Mouse (Mus musculus) embryonic facial prominence, embryonic 12.5 days (tissue): ENCODE data around the gene Pklr. TPM values are rescaled to one million over a fixed set of nuclear protein-coding genes. Genes with fewer than 3 reads are reported as not detected.

ENCODE experiments used
- ATAC-seq: fragments of 200-750 bp; cut with Nextera tagmentation; 2 replicates; pipeline ENCODE4 v1.8.0; 2017; ENCODE audit not compliant: insufficient number of reproducible peaks, insufficient read depth, low FRiP score, low TSS enrichment
- H3K27ac ChIP-seq: fragments of 300-500 bp; sonication (generic); 2 replicates; pipeline ENCODE4 v1.5.1; 2016; ENCODE audit warnings: mild to moderate bottlenecking
- H3K27me3 ChIP-seq: fragments of 300-500 bp; sonication (generic); 2 replicates; pipeline ENCODE4 v1.6.1; 2016; ENCODE audit warnings: mild to moderate bottlenecking, moderate library complexity
- H3K36me3 ChIP-seq: fragments of 300-500 bp; sonication (generic); 2 replicates; pipeline ENCODE4 v1.6.1; 2016; ENCODE audit warnings: mild to moderate bottlenecking
- H3K4me1 ChIP-seq: fragments of 300-500 bp; sonication (generic); 2 replicates; pipeline ENCODE4 v1.6.1; 2016
- H3K4me2 ChIP-seq: fragments of 300-500 bp; sonication (generic); replicated peaks from 2 replicates; pipeline ENCODE4 v1.6.1; 2016; ENCODE audit warnings: mild to moderate bottlenecking, moderate library complexity
- H3K4me3 ChIP-seq: fragments of 300-500 bp; sonication (generic); 2 replicates; pipeline ENCODE4 v1.5.1; 2016; ENCODE audit warnings: mild to moderate bottlenecking
- H3K9ac ChIP-seq: fragments of 300-500 bp; sonication (generic); 2 replicates; pipeline ENCODE4 v1.6.1; 2016; ENCODE audit warnings: mild to moderate bottlenecking, moderate library complexity
- H3K9me3 ChIP-seq: fragments of 300-500 bp; sonication (generic); 2 replicates; pipeline ENCODE4 v1.6.1; 2016; ENCODE audit warnings: mild to moderate bottlenecking, moderate library complexity
- WGBS: fragments of 180-500 bp; shearing (Covaris S2); methylation state at CpG from one replicate; pipeline ENCODE4 v1.1.7; 2016; 5-methylcytosine and 5-hydroxymethylcytosine counted together
- polyA plus RNA-seq: library from polyadenylated mRNA; unstranded; fragments of >200 nt; fragmentation: Nextera tagmentation; extraction: Ambion mirVana; gene quantifications from 2 replicates; pipeline ENCODE4 v1.2.1, GENCODE M21; 2016

Pklr gene
- polyA plus RNA-seq, 1 experiment from 2014 or later, result 0.27 TPM

- H3K27ac ChIP-seq, result no peak overlapping the region
- WGBS, result 92% methylated on average over 19 of the region's 19 CpGs
- no peak overlapping the region for H3K4me2 ChIP-seq
- H3K36me3 ChIP-seq, result peaks cover 50% of the 10 kb centered on the region
- no peak overlapping the region for H3K9ac ChIP-seq
- peaks cover 11% of the 10 kb centered on the region for H3K4me1 ChIP-seq
- no peaks in the 10 kb centered on the region for H3K27me3 ChIP-seq
- no peak overlapping the region for H3K4me3 ChIP-seq
- no peak for ATAC-seq
- H3K9me3 ChIP-seq, result no peaks in the 10 kb centered on the region
These were observed 31.0 kb downstream of the Pklr start for GRCm38 (mm10) chr3:89166945-89167344.

- WGBS, result 94% methylated on average over 11 of the region's 11 CpGs
- no peak for ATAC-seq
These were observed 38.9 kb downstream of the Pklr start for GRCm38 (mm10) chr3:89174844-89175243.

GRCm38 (mm10) chr3:89175544-89175943, 39.6 kb downstream of the Pklr start:
- H3K4me3 ChIP-seq, result no peak overlapping the region
- H3K4me1 ChIP-seq, result peaks cover 10% of the 10 kb centered on the region
- no peak overlapping the region for H3K27ac ChIP-seq
- no peak overlapping the region for H3K4me2 ChIP-seq
- peaks cover 73% of the 10 kb centered on the region for H3K36me3 ChIP-seq
- no peak for ATAC-seq
- no peaks in the 10 kb centered on the region for H3K9me3 ChIP-seq
- H3K27me3 ChIP-seq, result no peaks in the 10 kb centered on the region
- 92% methylated on average over 10 of the region's 10 CpGs for WGBS
- H3K9ac ChIP-seq, result no peak overlapping the region

More at GRCm38 (mm10) chr3:89174844-89175243, 38.9 kb downstream of the Pklr start:
- H3K9ac ChIP-seq, result no peak overlapping the region
- no peaks in the 10 kb centered on the region for H3K9me3 ChIP-seq
- peaks cover 74% of the 10 kb centered on the region for H3K36me3 ChIP-seq
- no peak overlapping the region for H3K4me2 ChIP-seq
- no peaks in the 10 kb centered on the region for H3K27me3 ChIP-seq
- no peak overlapping the region for H3K27ac ChIP-seq
- peaks cover 10% of the 10 kb centered on the region for H3K4me1 ChIP-seq
- H3K4me3 ChIP-seq, result no peak overlapping the region

- no peak for ATAC-seq
- Histone ChIP-seq H3K9ac (no peak overlapping the region), H3K4me1 (peaks cover 10% of the 10 kb centered on the region), H3K36me3 (peaks cover 74% of the 10 kb centered on the region), H3K9me3 (no peaks in the 10 kb centered on the region), H3K4me2 (no peak overlapping the region), H3K27ac (no peak overlapping the region), H3K4me3 (no peak overlapping the region), H3K27me3 (no peaks in the 10 kb centered on the region)
- 88% methylated on average over 7 of the region's 7 CpGs for WGBS
These were observed 40.5 kb downstream of the Pklr start for GRCm38 (mm10) chr3:89176421-89176820.

- Histone ChIP-seq H3K27me3 (no peaks in the 10 kb centered on the region), H3K4me2 (peak within 1 kb of the TSS; percentile 87), H3K27ac (peak within 1 kb of the TSS; percentile 84), H3K4me1 (peaks cover 10% of the 10 kb centered on the region), H3K9ac (peak within 1 kb of the TSS; percentile 83), H3K4me3 (peak within 1 kb of the TSS; percentile 75), H3K36me3 (peaks cover 74% of the 10 kb centered on the region), H3K9me3 (no peaks in the 10 kb centered on the region)
- ATAC-seq, result peak; percentile 94
- under 1% methylated on average over 43 of the region's 43 CpGs for WGBS
These were observed 41.5 kb downstream of the Pklr start, which contains the start of gene Scamp3 for GRCm38 (mm10) chr3:89177242-89178106. Scamp3 (plus strand) TSS chr3:89177473.

GRCm38 (mm10) chr3:89178107-89178385, 42.1 kb downstream of the Pklr start:
- H3K4me3 ChIP-seq, result peak overlapping the region; percentile 75
- WGBS, result 8% methylated on average over 6 of the region's 6 CpGs
- H3K36me3 ChIP-seq, result peaks cover 69% of the 10 kb centered on the region
- no peaks in the 10 kb centered on the region for H3K9me3 ChIP-seq
- peaks cover 10% of the 10 kb centered on the region for H3K4me1 ChIP-seq
- peak overlapping the region; percentile 83 for H3K9ac ChIP-seq
- H3K27ac ChIP-seq, result peak overlapping the region; percentile 84
- ATAC-seq, result no peak
- H3K4me2 ChIP-seq, result peak overlapping the region; percentile 87
- H3K27me3 ChIP-seq, result no peaks in the 10 kb centered on the region

- WGBS, result 91% methylated on average over 11 of the region's 11 CpGs
- no peak overlapping the region for H3K27ac ChIP-seq
- H3K9ac ChIP-seq, result no peak overlapping the region
- no peaks in the 10 kb centered on the region for H3K27me3 ChIP-seq
- no peak overlapping the region; the same call in 1 of the 2 replicates for H3K4me2 ChIP-seq
- H3K9me3 ChIP-seq, result no peaks in the 10 kb centered on the region
- no peak overlapping the region for H3K4me3 ChIP-seq
- H3K36me3 ChIP-seq, result peaks cover 59% of the 10 kb centered on the region
- ATAC-seq, result no peak
- peaks cover 17% of the 10 kb centered on the region for H3K4me1 ChIP-seq
These were observed 43.1 kb downstream of the Pklr start for GRCm38 (mm10) chr3:89179056-89179455.

- H3K27me3 ChIP-seq, result peaks cover 4% of the 10 kb centered on the region; the same call in 1 of the 2 replicates
- H3K36me3 ChIP-seq, result peaks cover 38% of the 10 kb centered on the region
- H3K4me1 ChIP-seq, result peaks cover 33% of the 10 kb centered on the region
- no peaks in the 10 kb centered on the region for H3K9me3 ChIP-seq
- H3K4me2 ChIP-seq, result no peak overlapping the region
- no peak overlapping the region for H3K9ac ChIP-seq
- no peak for ATAC-seq
- no peak overlapping the region for H3K27ac ChIP-seq
- no peak overlapping the region for H3K4me3 ChIP-seq
- 94% methylated on average over 27 of the region's 27 CpGs for WGBS
These were observed 46.0 kb downstream of the Pklr start for GRCm38 (mm10) chr3:89181749-89182500.

GRCm38 (mm10) chr3:89182531-89183057, 46.7 kb downstream of the Pklr start:
- Histone ChIP-seq H3K27ac (no peak overlapping the region), H3K9ac (no peak overlapping the region), H3K9me3 (no peaks in the 10 kb centered on the region), H3K27me3 (peaks cover 4% of the 10 kb centered on the region; the same call in 1 of the 2 replicates), H3K36me3 (peaks cover 43% of the 10 kb centered on the region), H3K4me3 (peak overlapping the region; percentile 63; the same call in 1 of the 2 replicates), H3K4me2 (peak overlapping the region; percentile 94; the same call in 1 of the 2 replicates), H3K4me1 (peaks cover 35% of the 10 kb centered on the region)
- WGBS, result 52% methylated on average over 7 of the region's 7 CpGs
- ATAC-seq, result peak; percentile 8; the same call in 1 of the 2 replicates

GRCm38 (mm10) chr3:89183058-89183958, 47.4 kb downstream of the Pklr start, which contains the start of gene Fam189b:
Fam189b (plus strand) TSS chr3:89183143.
- Histone ChIP-seq H3K36me3 (peaks cover 46% of the 10 kb centered on the region), H3K4me1 (peaks cover 33% of the 10 kb centered on the region), H3K27ac (peak within 1 kb of the TSS; percentile 83), H3K9me3 (no peaks in the 10 kb centered on the region), H3K4me2 (peak within 1 kb of the TSS; percentile 94), H3K9ac (peak within 1 kb of the TSS; percentile 86), H3K4me3 (peak within 1 kb of the TSS; percentile 63), H3K27me3 (peaks cover 4% of the 10 kb centered on the region; the same call in 1 of the 2 replicates)
- 5% methylated on average over 39 of the region's 39 CpGs for WGBS
- ATAC-seq, result peak; percentile 87

GRCm38 (mm10) chr3:89183959-89184315, 48.0 kb downstream of the Pklr start:
- Histone ChIP-seq H3K36me3 (peaks cover 52% of the 10 kb centered on the region), H3K4me2 (peak overlapping the region; percentile 94), H3K27ac (peak overlapping the region; percentile 83), H3K9me3 (no peaks in the 10 kb centered on the region), H3K27me3 (peaks cover 4% of the 10 kb centered on the region; the same call in 1 of the 2 replicates), H3K9ac (peak overlapping the region; percentile 86), H3K4me1 (peaks cover 26% of the 10 kb centered on the region), H3K4me3 (peak overlapping the region; percentile 63)
- 85% methylated on average over 6 of the region's 6 CpGs for WGBS
- no peak for ATAC-seq
